In genomic region chr6:39478509-39479150, GRCm38 (mm10) we compare ENCODE assay signal across 7 mouse cellular contexts. TPM values are rescaled to one million over a fixed set of nuclear protein-coding genes. Genes with fewer than 3 reads are reported as not detected.
DNase-seq lines count a peak whose midpoint lies in the region; ATAC-seq lines count a peak whose summit lies in the region.

No protein-coding gene starts in this region.

- peak; percentile 57 for DNase-seq in right cerebral cortex, adult 18-20 months
- DNase-seq in right cerebral cortex, postnatal 36 days (ENCODE audit: low spot score in 2 of 2) = no peak
- DNase-seq in hindbrain, embryonic 11.5 days (ENCODE audit: low spot score) = no peak
- DNase-seq in spleen, adult 12 weeks (ENCODE audit: low spot score) = no peak
- no peak for DNase-seq in liver

- H3K9me3 ChIP-seq in embryonic facial prominence, embryonic 15.5 days (replicated peaks) = no peaks in the 10 kb centered on the region
- no peaks in the 10 kb centered on the region for H3K9me3 ChIP-seq in hindbrain, embryonic 11.5 days (ENCODE audit: control insufficient read depth, low read length)
- no peaks in the 10 kb centered on the region for H3K9me3 ChIP-seq in midbrain, embryonic 16.5 days (replicated peaks; ENCODE audit: control insufficient read depth, low read length, poor library complexity, severe bottlenecking)

- H3K27ac ChIP-seq in embryonic facial prominence, embryonic 15.5 days (replicated peaks) = peak overlapping the region; percentile 75
- H3K27ac ChIP-seq in hindbrain, embryonic 11.5 days (ENCODE audit: low read depth, low read length) = no peak overlapping the region
- peak overlapping the region; percentile 75 for H3K27ac ChIP-seq in midbrain, embryonic 16.5 days (ENCODE audit: low read length)

- no peak overlapping the region for H3K4me2 ChIP-seq in embryonic facial prominence, embryonic 15.5 days (replicated peaks)
- no peak overlapping the region for H3K4me2 ChIP-seq in hindbrain, embryonic 11.5 days (replicated peaks; ENCODE audit: low read depth, low read length)
- H3K4me2 ChIP-seq in midbrain, embryonic 16.5 days (ENCODE audit: low read length) = no peak overlapping the region

- peak; percentile 28; the same call in 1 of the 2 replicates for ATAC-seq in embryonic facial prominence, embryonic 15.5 days (ENCODE audit: insufficient number of reproducible peaks, low FRiP score, low TSS enrichment, low read depth)
- ATAC-seq in hindbrain, embryonic 11.5 days (ENCODE audit: low FRiP score) = peak; percentile 56
- peak; percentile 77 for ATAC-seq in midbrain, embryonic 16.5 days

- H3K4me1 ChIP-seq in embryonic facial prominence, embryonic 15.5 days = peaks cover 32% of the 10 kb centered on the region
- H3K4me1 ChIP-seq in hindbrain, embryonic 11.5 days (replicated peaks; ENCODE audit: control insufficient read depth, insufficient read depth, low read length) = no peaks in the 10 kb centered on the region
- peaks cover 4% of the 10 kb centered on the region; the same call in 1 of the 2 replicates for H3K4me1 ChIP-seq in midbrain, embryonic 16.5 days (ENCODE audit: control insufficient read depth, insufficient read depth, low read length)

- H3K9ac ChIP-seq in embryonic facial prominence, embryonic 15.5 days = no peak overlapping the region
- H3K9ac ChIP-seq in hindbrain, embryonic 11.5 days (ENCODE audit: low read depth, low read length) = no peak overlapping the region
- H3K9ac ChIP-seq in midbrain, embryonic 16.5 days (ENCODE audit: low read depth, low read length) = no peak overlapping the region

- peaks cover 40% of the 10 kb centered on the region for H3K36me3 ChIP-seq in embryonic facial prominence, embryonic 15.5 days
- peaks cover 7% of the 10 kb centered on the region for H3K36me3 ChIP-seq in hindbrain, embryonic 11.5 days (ENCODE audit: control insufficient read depth, insufficient read depth, low read length)
- H3K36me3 ChIP-seq in midbrain, embryonic 16.5 days (ENCODE audit: control insufficient read depth, insufficient read depth, low read length) = peaks cover 15% of the 10 kb centered on the region

- no peaks in the 10 kb centered on the region for H3K27me3 ChIP-seq in embryonic facial prominence, embryonic 15.5 days
- no peaks in the 10 kb centered on the region for H3K27me3 ChIP-seq in hindbrain, embryonic 11.5 days (ENCODE audit: control insufficient read depth, insufficient read depth, low read length)
- H3K27me3 ChIP-seq in midbrain, embryonic 16.5 days (ENCODE audit: control insufficient read depth, insufficient read depth, low read depth, low read length) = no peaks in the 10 kb centered on the region

- H3K4me3 ChIP-seq in embryonic facial prominence, embryonic 15.5 days (replicated peaks) = no peak overlapping the region
- no peak overlapping the region for H3K4me3 ChIP-seq in hindbrain, embryonic 11.5 days (ENCODE audit: low read depth, low read length)
- no peak overlapping the region for H3K4me3 ChIP-seq in midbrain, embryonic 16.5 days (ENCODE audit: low read depth, low read length)

- WGBS in embryonic facial prominence, embryonic 15.5 days = 39% methylated on average over 8 of the region's 8 CpGs
- 63% methylated on average over 8 of the region's 8 CpGs for WGBS in hindbrain, embryonic 11.5 days
- 43% methylated on average over 8 of the region's 8 CpGs for WGBS in midbrain, embryonic 16.5 days

RNA-seq across cellular contexts. Expression of gene Mkrn1, which starts 58.4 kb away (rescaled TPM):
- 59.5 and 64.3 TPM in 2 replicates for polyA plus RNA-seq in embryonic facial prominence, embryonic 15.5 days (2015; fragmentation: Nextera tagmentation; extraction: Ambion mirVana)
- 127 and 147 TPM in 2 replicates for polyA plus RNA-seq in hindbrain, embryonic 11.5 days (2014; fragmentation: Nextera tagmentation; extraction: Ambion mirVana)
- 258 and 268 TPM in 2 replicates for polyA plus RNA-seq in midbrain, embryonic 16.5 days (2015; fragmentation: Nextera tagmentation; extraction: Ambion mirVana)
